Mouse (Mus musculus): Measurements from ENCODE around the gene Set. TPM values are rescaled to one million over a fixed set of nuclear protein-coding genes. Genes with fewer than 3 reads are reported as not detected.

Set gene
- polyA plus RNA-seq (2015; fragmentation: Nextera tagmentation; extraction: Ambion mirVana): 426 and 452 TPM in 2 replicates

- H3K4me1 ChIP-seq: peaks cover 3% of the 10 kb centered on the region; the same call in 1 of the 2 replicates
- 44% methylated on average over 12 of the region's 12 CpGs for WGBS
- H3K4me2 ChIP-seq: no peak within 1 kb of the TSS
- no peak within 1 kb of the TSS for H3K9ac ChIP-seq
- no peaks in the 10 kb centered on the region for H3K27me3 ChIP-seq (replicated peaks)
- no peak within 1 kb of the TSS for H3K27ac ChIP-seq
- no peak within 1 kb of the TSS for H3K4me3 ChIP-seq (replicated peaks)
- H3K36me3 ChIP-seq: no peaks in the 10 kb centered on the region
- 0 out of 2 replicates have a peak, but pooled peaks have one; percentile 40 for ATAC-seq (ENCODE audit: insufficient read depth, low FRiP score, low read depth)
- H3K9me3 ChIP-seq: no peaks in the 10 kb centered on the region
These were observed at the start of gene Set for GRCm38 (mm10) chr2:30057223-30057904. Set (plus strand) TSS chr2:30057378.

- Histone ChIP-seq H3K4me2 (no peak overlapping the region), H3K9me3 (no peaks in the 10 kb centered on the region), H3K9ac (no peak overlapping the region), H3K36me3 (peaks cover 76% of the 10 kb centered on the region), H3K4me1 (no peaks in the 10 kb centered on the region), H3K27ac (no peak overlapping the region), H3K4me3 (replicated peaks) (no peak overlapping the region), H3K27me3 (replicated peaks) (no peaks in the 10 kb centered on the region)
- 53% methylated on average over 1 of the region's 1 CpGs for WGBS
- ATAC-seq (ENCODE audit: insufficient read depth, low FRiP score, low read depth): no peak
These were observed 48.1 kb upstream of the Set start for GRCm38 (mm10) chr2:30009101-30009500.

- ATAC-seq (ENCODE audit: insufficient read depth, low FRiP score, low read depth): no peak
- no peak overlapping the region for H3K4me2 ChIP-seq
- peaks cover 78% of the 10 kb centered on the region for H3K36me3 ChIP-seq
- no peak overlapping the region for H3K27ac ChIP-seq
- H3K27me3 ChIP-seq (replicated peaks): no peaks in the 10 kb centered on the region
- no peak overlapping the region for H3K4me3 ChIP-seq (replicated peaks)
- no peaks in the 10 kb centered on the region for H3K9me3 ChIP-seq
- H3K4me1 ChIP-seq: no peaks in the 10 kb centered on the region
- H3K9ac ChIP-seq: no peak overlapping the region
- WGBS: 84% methylated on average over 8 of the region's 8 CpGs
These were observed 46.3 kb upstream of the Set start for GRCm38 (mm10) chr2:30010840-30011281.

DNA sequence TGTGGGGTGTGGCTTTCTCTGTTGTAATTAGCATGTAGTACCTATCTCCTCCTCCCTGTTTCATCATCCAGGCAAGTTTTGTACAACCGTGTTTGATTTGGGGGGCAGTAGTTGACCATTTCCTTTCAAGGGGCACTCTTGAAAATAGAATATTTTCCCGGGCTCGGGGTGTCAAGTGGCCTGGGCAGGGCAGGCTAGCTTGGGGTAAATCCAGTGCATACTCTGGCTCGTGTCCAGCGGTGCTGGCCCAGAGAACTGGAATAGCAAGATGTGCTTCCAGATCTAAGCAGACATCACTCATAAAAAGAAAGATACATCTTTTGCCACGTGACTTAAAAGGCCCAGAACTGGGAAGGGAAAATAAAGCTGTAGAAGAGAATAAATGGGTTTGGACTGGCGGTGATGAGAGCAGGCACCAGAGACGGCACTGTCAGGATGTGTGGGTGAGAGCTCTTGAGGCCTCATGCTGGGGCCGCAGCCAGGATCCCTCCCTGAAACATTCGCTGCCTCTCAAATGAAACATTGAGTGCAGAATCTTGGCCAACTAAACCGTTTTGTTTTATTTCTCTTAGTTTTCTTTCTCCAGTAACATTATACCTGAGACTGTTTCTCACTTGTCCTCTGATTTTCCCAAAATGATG is 42.7 kb upstream of the Set start:
- no peak for ATAC-seq (ENCODE audit: insufficient read depth, low FRiP score, low read depth)
- Histone ChIP-seq H3K36me3 (peaks cover 80% of the 10 kb centered on the region), H3K9ac (no peak overlapping the region), H3K9me3 (no peaks in the 10 kb centered on the region), H3K4me2 (no peak overlapping the region), H3K4me1 (no peaks in the 10 kb centered on the region), H3K27ac (no peak overlapping the region), H3K4me3 (replicated peaks) (no peak overlapping the region), H3K27me3 (replicated peaks) (no peaks in the 10 kb centered on the region)
- WGBS: 86% methylated on average over 11 of the region's 11 CpGs

GRCm38 (mm10) chr2:30025454-30025853 is 31.7 kb upstream of the Set start:
- Histone ChIP-seq H3K4me3 (replicated peaks) (no peak overlapping the region), H3K9ac (no peak overlapping the region), H3K9me3 (no peaks in the 10 kb centered on the region), H3K36me3 (peaks cover 93% of the 10 kb centered on the region), H3K4me1 (no peaks in the 10 kb centered on the region), H3K27me3 (replicated peaks) (no peaks in the 10 kb centered on the region), H3K4me2 (no peak overlapping the region), H3K27ac (no peak overlapping the region)
- 82% methylated on average over 4 of the region's 4 CpGs for WGBS
- ATAC-seq (ENCODE audit: insufficient read depth, low FRiP score, low read depth): no peak

DNA sequence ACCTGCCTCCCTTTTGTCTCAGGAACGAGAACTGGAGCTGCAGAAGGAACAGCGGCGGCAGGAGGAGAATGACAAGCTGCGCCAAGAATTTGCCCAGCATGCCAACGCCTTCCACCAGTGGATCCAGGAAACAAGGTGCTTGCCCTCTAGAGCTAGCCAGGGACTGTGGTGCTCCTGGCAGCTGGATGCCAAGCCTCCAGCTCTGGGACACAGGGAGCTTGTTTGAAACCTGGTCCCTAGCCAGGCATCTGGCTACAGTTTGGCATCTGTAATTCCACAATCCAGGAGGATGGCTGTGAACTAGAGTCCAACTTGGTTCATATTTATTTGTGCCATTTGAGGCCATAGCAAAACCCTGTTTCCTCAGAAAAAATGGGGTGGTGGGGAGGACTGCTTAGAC is 30.2 kb upstream of the Set start:
- no peaks in the 10 kb centered on the region for H3K9me3 ChIP-seq
- ATAC-seq (ENCODE audit: insufficient read depth, low FRiP score, low read depth): no peak
- no peaks in the 10 kb centered on the region for H3K4me1 ChIP-seq
- no peaks in the 10 kb centered on the region for H3K27me3 ChIP-seq (replicated peaks)
- 94% methylated on average over 5 of the region's 5 CpGs for WGBS
- H3K27ac ChIP-seq: no peak overlapping the region
- no peak overlapping the region for H3K9ac ChIP-seq
- H3K4me3 ChIP-seq (replicated peaks): no peak overlapping the region
- H3K4me2 ChIP-seq: no peak overlapping the region
- H3K36me3 ChIP-seq: peaks cover 96% of the 10 kb centered on the region

GRCm38 (mm10) chr2:30032244-30032846 is 24.8 kb upstream of the Set start:
- Histone ChIP-seq H3K36me3 (peaks cover 48% of the 10 kb centered on the region), H3K4me3 (replicated peaks) (no peak overlapping the region), H3K9ac (no peak overlapping the region), H3K27ac (0 out of 2 replicates have a peak overlapping the region, but pooled peaks have one; percentile 4), H3K4me1 (no peaks in the 10 kb centered on the region), H3K9me3 (no peaks in the 10 kb centered on the region), H3K4me2 (no peak overlapping the region), H3K27me3 (replicated peaks) (no peaks in the 10 kb centered on the region)
- no peak for ATAC-seq (ENCODE audit: insufficient read depth, low FRiP score, low read depth)
- 53% methylated on average over 11 of the region's 11 CpGs for WGBS

DNA sequence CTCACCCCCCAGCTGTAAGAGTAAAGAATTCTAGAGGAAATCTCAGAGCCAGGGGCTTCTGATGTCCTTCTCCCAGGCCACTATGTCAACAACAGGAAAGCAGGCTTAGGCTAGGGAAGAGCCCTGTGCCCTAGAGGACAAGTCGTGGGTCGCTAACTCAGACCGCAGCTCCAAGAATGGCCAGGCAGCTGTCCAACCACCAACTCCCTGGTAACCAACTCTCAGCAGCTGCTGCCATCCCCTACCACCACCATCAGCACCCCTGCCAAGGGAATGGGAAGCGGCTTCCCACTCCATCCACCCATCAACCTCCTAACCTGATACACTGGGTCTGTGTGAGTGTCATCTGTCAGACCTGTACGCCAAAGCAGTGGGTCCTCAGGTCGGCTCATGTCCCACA is 24.2 kb upstream of the Set start:
- WGBS: 77% methylated on average over 6 of the region's 6 CpGs
- Histone ChIP-seq H3K4me1 (no peaks in the 10 kb centered on the region), H3K4me2 (no peak overlapping the region), H3K27me3 (replicated peaks) (no peaks in the 10 kb centered on the region), H3K9ac (no peak overlapping the region), H3K9me3 (no peaks in the 10 kb centered on the region), H3K27ac (no peak overlapping the region), H3K36me3 (peaks cover 42% of the 10 kb centered on the region), H3K4me3 (replicated peaks) (no peak overlapping the region)
- no peak for ATAC-seq (ENCODE audit: insufficient read depth, low FRiP score, low read depth)

- H3K4me3 ChIP-seq (replicated peaks): no peak overlapping the region
- H3K4me2 ChIP-seq: no peak overlapping the region
- ATAC-seq (ENCODE audit: insufficient read depth, low FRiP score, low read depth): no peak
- no peaks in the 10 kb centered on the region for H3K27me3 ChIP-seq (replicated peaks)
- WGBS: 92% methylated on average over 2 of the region's 2 CpGs
- H3K4me1 ChIP-seq: peaks cover 3% of the 10 kb centered on the region; the same call in 1 of the 2 replicates
- no peaks in the 10 kb centered on the region for H3K9me3 ChIP-seq
- no peaks in the 10 kb centered on the region for H3K36me3 ChIP-seq
- H3K9ac ChIP-seq: no peak overlapping the region
- no peak overlapping the region for H3K27ac ChIP-seq
These were observed 19.4 kb upstream of the Set start for GRCm38 (mm10) chr2:30037762-30038161.

DNA sequence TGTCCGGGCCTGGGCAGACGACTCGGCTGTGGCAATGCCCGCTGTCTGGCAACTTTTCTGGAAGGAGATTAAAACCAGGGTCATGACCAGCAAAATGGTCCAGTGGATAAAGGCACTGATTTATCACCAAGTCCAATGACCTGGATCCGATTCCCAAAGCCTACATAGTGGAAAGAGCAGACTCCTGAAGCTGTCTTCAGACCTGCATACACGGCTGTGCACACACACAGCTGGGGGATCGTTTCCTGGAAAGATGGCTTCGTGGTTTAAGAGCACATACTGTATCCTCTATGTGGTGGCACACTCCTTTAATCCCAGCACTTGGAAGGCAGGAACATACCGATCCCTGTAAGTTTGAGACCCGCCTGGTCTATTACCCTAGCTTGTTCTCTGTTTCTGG is 18.8 kb upstream of the Set start:
- Histone ChIP-seq H3K4me3 (replicated peaks) (no peak overlapping the region), H3K36me3 (no peaks in the 10 kb centered on the region), H3K4me1 (peaks cover 3% of the 10 kb centered on the region; the same call in 1 of the 2 replicates), H3K27me3 (replicated peaks) (no peaks in the 10 kb centered on the region), H3K9ac (no peak overlapping the region), H3K27ac (no peak overlapping the region), H3K9me3 (no peaks in the 10 kb centered on the region), H3K4me2 (no peak overlapping the region)
- ATAC-seq (ENCODE audit: insufficient read depth, low FRiP score, low read depth): no peak
- WGBS: 93% methylated on average over 10 of the region's 10 CpGs

GRCm38 (mm10) chr2:30039687-30040086 is 17.5 kb upstream of the Set start:
- no peak for ATAC-seq (ENCODE audit: insufficient read depth, low FRiP score, low read depth)
- Histone ChIP-seq H3K36me3 (no peaks in the 10 kb centered on the region), H3K4me2 (no peak overlapping the region), H3K9ac (no peak overlapping the region), H3K4me3 (replicated peaks) (no peak overlapping the region), H3K4me1 (peaks cover 3% of the 10 kb centered on the region; the same call in 1 of the 2 replicates), H3K27ac (no peak overlapping the region), H3K9me3 (no peaks in the 10 kb centered on the region), H3K27me3 (replicated peaks) (no peaks in the 10 kb centered on the region)

GRCm38 (mm10) chr2:30042445-30042844 is 14.7 kb upstream of the Set start:
- peak; percentile 54; the same call in 1 of the 2 replicates for ATAC-seq (ENCODE audit: insufficient read depth, low FRiP score, low read depth)
- Histone ChIP-seq H3K4me2 (no peak overlapping the region), H3K9me3 (no peaks in the 10 kb centered on the region), H3K27me3 (replicated peaks) (no peaks in the 10 kb centered on the region), H3K27ac (no peak overlapping the region), H3K9ac (no peak overlapping the region), H3K4me1 (peaks cover 3% of the 10 kb centered on the region; the same call in 1 of the 2 replicates), H3K36me3 (no peaks in the 10 kb centered on the region; the same call in 1 of the 2 replicates), H3K4me3 (replicated peaks) (no peak overlapping the region)
- 13% methylated on average over 4 of the region's 4 CpGs for WGBS
